Mouse (Mus musculus) frontal cortex, postnatal 10 days (tissue): Measurements from ENCODE around the gene Igflr1.

Experiments used
- DNase-seq, 2 experiments: peaks; one replicate each; pipeline ENCODE4 v3.0.0; 2022; ENCODE audit warnings: low spot score in 2 of 2, mixed read lengths in 1 of 2

The Igflr1 gene

GRCm38 (mm10) chr7:30553810-30554584 is 11.2 kb upstream of the Igflr1 start:
- DNase-seq, result no peak

GRCm38 (mm10) chr7:30556894-30557536 is 8.2 kb upstream of the Igflr1 start:
- no peak for DNase-seq

- DNase-seq, result no peak
Measured at GRCm38 (mm10) chr7:30557901-30558514, 7.2 kb upstream of the Igflr1 start.

GRCm38 (mm10) chr7:30558656-30559442 is 6.4 kb upstream of the Igflr1 start:
- DNase-seq, result no peak

- peak; percentile 97 to 98 for DNase-seq
Measured at GRCm38 (mm10) chr7:30559443-30559954, 5.7 kb upstream of the Igflr1 start, which contains the start of gene Lin37. Gene Lin37, minus strand, starts transcription at chr7:30559838.

GRCm38 (mm10) chr7:30560296-30560695 is 4.9 kb upstream of the Igflr1 start:
- no peak for DNase-seq

GRCm38 (mm10) chr7:30562526-30563116 is 2.6 kb upstream of the Igflr1 start:
- no peak for DNase-seq

GRCm38 (mm10) chr7:30563117-30563905 is 1.9 kb upstream of the Igflr1 start, which contains the start of the genes U2af1l4, Gm49396 and Psenen:
Gene U2af1l4, plus strand, starts transcription at chr7:30563301.
Gene Gm49396, plus strand, starts transcription at chr7:30563344.
Gene Psenen, minus strand, starts transcription at chr7:30563627.
- DNase-seq, result peak; percentile 94

- no peak for DNase-seq
Measured at GRCm38 (mm10) chr7:30563906-30564280, 1.3 kb upstream of the Igflr1 start.

- no peak for DNase-seq
Measured at GRCm38 (mm10) chr7:30566033-30566432, 806 bp downstream of the Igflr1 start.

- no peak for DNase-seq
Measured at GRCm38 (mm10) chr7:30567555-30567954, 2.3 kb downstream of the Igflr1 start.

- no peak for DNase-seq
Measured at GRCm38 (mm10) chr7:30572389-30572788, 7.2 kb downstream of the Igflr1 start.

- no peak for DNase-seq
Measured at GRCm38 (mm10) chr7:30572969-30573368, 7.7 kb downstream of the Igflr1 start.

GRCm38 (mm10) chr7:30579950-30580349 is 14.7 kb downstream of the Igflr1 start:
- DNase-seq, result no peak

GRCm38 (mm10) chr7:30581547-30581946 is 16.3 kb downstream of the Igflr1 start:
- no peak for DNase-seq

GRCm38 (mm10) chr7:30584339-30584738 is 19.1 kb downstream of the Igflr1 start:
- no peak for DNase-seq

- DNase-seq, result no peak
Measured at GRCm38 (mm10) chr7:30585170-30585569, 19.9 kb downstream of the Igflr1 start.

- DNase-seq, result no peak
Measured at GRCm38 (mm10) chr7:30586455-30587020, 21.3 kb downstream of the Igflr1 start.

- DNase-seq, result peak; percentile 55 to 68
Measured at GRCm38 (mm10) chr7:30587842-30588667, 22.8 kb downstream of the Igflr1 start.
